Mouse (Mus musculus): ENCODE data around the gene Gm49388.

The Gm49388 gene

DNA sequence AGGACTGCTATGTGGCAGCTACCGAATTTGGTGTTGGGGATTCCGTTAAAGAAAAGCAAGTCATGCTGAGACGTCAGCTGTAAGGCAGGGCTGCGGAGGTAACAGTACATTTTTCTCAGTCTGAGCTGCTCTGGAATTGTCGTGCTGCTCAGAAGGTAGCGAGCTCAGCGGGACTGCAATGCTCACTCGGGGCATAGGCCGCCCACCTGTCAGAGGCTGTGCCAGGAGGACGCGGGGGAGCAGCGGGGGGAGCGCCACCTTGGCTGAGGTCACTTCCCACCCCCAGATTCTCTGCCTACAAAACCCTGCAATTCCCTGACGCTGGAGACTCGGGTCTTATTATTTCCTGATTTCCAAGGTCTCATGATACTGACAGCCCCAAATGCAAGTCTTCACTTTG lies 55.5 kb downstream of the Gm49388 start:
- DNase-seq (ENCODE audit: low spot score in 2 of 2): no peak

- peak; percentile 93 to 95 for DNase-seq (ENCODE audit: low spot score in 2 of 2)
Measured at GRCm38 (mm10) chr7:127841340-127842000, 56.1 kb downstream of the Gm49388 start.

DNA sequence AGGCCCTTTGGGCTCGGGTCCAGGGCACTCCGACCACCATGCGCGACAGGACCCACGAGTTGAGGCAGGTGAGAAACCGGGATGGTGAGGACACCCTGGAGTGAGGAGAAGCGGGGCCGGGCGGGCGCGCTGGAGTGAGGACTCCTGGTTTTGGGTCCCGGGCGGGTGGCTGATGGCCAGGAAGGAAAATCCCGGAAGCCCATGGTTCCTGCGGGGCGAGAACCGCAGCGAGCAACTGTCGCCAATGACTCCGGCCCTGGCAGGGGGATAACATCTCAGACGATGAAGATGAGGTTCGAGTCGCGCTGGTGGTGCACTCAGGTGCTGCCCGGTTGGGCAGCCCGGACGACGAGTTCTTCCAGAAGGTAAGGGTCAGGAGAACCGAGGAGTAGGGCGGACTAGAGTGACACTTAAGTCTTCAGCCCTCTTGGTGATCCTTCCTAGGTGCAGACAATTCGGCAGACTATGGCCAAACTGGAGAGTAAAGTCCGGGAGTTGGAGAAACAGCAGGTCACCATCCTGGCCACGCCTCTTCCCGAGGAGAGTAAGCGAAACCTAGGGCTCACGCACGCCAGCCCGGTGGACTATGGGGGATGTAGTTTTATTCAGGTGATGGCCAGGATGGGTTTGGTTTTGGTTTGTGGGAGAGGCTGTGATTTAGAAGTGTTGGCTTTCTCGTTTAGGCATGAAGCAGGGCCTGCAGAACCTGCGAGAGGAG lies 56.8 kb downstream of the Gm49388 start:
- DNase-seq (ENCODE audit: low spot score in 2 of 2): peak; percentile 82 to 83

DNA sequence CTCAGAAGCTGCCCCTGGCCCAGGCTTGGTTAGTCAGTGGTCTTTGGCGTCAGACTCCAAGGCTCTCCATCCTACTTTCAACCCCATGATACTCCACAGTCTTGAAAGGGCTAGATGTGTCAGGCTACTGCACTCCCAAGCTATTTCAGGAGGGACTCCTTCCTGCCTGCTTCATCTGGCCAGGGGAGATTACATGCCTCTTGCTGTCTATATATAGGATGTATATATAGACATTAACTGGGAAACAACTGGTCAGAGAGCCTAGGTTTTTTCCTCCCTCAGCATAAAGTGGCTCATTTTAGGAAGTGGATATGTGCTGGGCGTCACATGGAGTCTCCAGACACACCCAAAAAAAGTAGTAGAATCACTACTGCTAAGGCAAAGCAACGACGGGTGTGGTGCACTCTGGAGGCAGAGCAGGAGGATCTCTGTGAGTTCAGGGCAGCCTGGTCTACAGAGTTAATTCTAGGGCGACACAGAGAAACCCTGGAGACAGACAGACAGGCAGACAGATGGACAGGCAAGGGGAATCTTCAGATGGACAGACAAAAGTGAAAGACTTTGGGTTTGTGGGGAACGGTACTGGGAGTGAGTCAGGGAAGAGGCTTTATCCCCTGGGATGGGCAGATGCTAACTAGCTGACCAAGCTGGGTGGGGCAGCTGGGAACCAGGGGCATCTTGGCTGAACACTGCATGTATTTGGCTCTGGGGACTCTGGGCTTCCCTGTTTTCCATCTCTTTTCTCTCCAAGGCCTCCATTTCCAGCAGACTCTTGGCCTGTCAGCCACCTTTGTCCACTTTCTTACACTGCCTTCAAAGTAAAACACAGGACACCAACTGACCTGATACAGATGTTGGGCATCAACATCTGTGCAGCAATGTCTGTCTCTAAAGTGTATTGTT lies 64.8 kb downstream of the Gm49388 start:
- DNase-seq (ENCODE audit: low spot score in 2 of 2): peak; percentile 34 to 36

- peak; percentile 46 to 61 for DNase-seq (ENCODE audit: low spot score in 2 of 2)
Measured at GRCm38 (mm10) chr7:127850906-127851305, 65.5 kb downstream of the Gm49388 start.
